Mouse (Mus musculus): ENCODE data around the gene Cep57l1. TPM values are rescaled to one million over a fixed set of nuclear protein-coding genes. Genes with fewer than 3 reads are reported as not detected.
"Not testable (repeated sequence)": the region's sequence is repeated elsewhere in the genome, so short reads cannot be mapped to it uniquely, and the experiment has no call there.

The Cep57l1 gene
- polyA plus RNA-seq, 1 experiment from 2014 or later, result 21.1 TPM

DNA sequence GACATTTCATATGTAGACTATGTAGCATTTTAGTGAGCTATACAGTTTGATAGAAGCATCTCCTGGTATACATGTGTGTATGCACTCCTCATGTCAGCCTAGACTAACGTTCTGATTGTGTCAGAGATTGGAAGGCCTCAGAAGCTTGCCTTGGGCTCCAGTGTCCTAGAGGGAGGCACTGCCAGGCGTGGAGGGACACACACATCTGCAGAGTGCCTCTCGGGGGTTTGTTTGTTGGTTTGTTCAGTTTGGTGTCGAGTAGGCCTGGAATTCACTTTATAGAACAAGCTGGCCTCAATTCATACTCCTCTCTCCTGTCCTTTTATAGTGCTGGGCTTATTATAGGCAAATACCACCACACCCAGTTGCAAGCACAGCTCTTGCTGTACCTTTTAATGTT, 16.3 kb upstream of the Cep57l1 start:
- Histone ChIP-seq H3K27me3 (no peaks in the 10 kb centered on the region), H3K4me2 (replicated peaks) (no peak overlapping the region), H3K36me3 (no peaks in the 10 kb centered on the region), H3K4me3 (no peak overlapping the region), H3K27ac (replicated peaks) (no peak overlapping the region), H3K9ac (replicated peaks) (no peak overlapping the region), H3K9me3 (no peaks in the 10 kb centered on the region), H3K4me1 (no peaks in the 10 kb centered on the region)
- WGBS, result 91% methylated on average over 4 of the region's 4 CpGs
- no peak for ATAC-seq (ENCODE audit: low FRiP score, low read depth)

DNA sequence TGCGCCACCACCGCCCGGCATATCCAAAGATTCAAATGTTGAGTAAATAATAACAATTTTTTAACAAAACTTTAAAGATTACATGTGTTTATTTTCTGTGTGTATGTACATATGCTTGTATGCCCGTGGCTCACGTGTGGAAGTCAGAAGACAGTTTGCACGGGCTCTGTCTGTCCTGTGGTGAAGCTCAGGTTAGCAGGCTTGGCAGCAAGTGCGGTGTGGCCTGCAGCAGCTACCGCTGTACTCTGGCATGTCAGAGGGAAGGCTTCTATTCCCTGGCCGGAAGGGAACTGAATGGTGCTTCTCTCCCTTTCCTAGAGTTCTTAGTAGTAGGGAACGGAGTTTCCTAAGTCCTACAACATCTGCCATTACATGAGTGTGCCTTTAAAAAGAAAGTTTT, 15.4 kb upstream of the Cep57l1 start:
- H3K27ac ChIP-seq (replicated peaks), result no peak overlapping the region
- no peak overlapping the region for H3K4me2 ChIP-seq (replicated peaks)
- H3K9me3 ChIP-seq, result no peaks in the 10 kb centered on the region
- no peak overlapping the region for H3K4me3 ChIP-seq
- H3K27me3 ChIP-seq, result no peaks in the 10 kb centered on the region
- H3K4me1 ChIP-seq, result no peaks in the 10 kb centered on the region
- ATAC-seq (ENCODE audit: low FRiP score, low read depth), result no peak
- no peak overlapping the region for H3K9ac ChIP-seq (replicated peaks)
- WGBS, result 88% methylated on average over 10 of the region's 10 CpGs
- H3K36me3 ChIP-seq, result no peaks in the 10 kb centered on the region

DNA sequence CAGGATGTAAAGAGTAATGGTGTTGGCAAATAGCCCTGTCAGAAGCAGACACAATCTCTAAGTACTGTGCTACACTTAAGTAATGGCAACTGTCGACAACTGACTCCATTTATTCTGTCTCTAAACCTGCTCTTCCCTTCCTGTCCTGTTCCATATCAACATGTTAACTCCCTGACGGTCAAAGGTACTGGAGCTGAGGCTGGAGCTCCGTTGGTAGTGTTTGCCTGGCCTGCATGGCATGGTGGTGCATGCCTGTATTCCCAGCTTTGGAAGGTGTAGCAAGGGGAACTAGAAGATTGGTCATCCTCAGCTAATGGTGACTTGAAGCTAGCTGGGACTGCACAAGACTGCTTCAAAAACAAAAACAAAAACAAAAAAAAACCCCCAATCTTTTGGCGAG, 14.2 kb upstream of the Cep57l1 start:
- H3K9ac ChIP-seq (replicated peaks), result no peak overlapping the region
- 89% methylated on average over 4 of the region's 4 CpGs for WGBS
- no peak overlapping the region for H3K27ac ChIP-seq (replicated peaks)
- H3K36me3 ChIP-seq, result no peaks in the 10 kb centered on the region
- no peak overlapping the region for H3K4me2 ChIP-seq (replicated peaks)
- H3K4me3 ChIP-seq, result no peak overlapping the region
- ATAC-seq (ENCODE audit: low FRiP score, low read depth), result no peak
- H3K4me1 ChIP-seq, result no peaks in the 10 kb centered on the region
- no peaks in the 10 kb centered on the region for H3K27me3 ChIP-seq
- no peaks in the 10 kb centered on the region for H3K9me3 ChIP-seq

DNA sequence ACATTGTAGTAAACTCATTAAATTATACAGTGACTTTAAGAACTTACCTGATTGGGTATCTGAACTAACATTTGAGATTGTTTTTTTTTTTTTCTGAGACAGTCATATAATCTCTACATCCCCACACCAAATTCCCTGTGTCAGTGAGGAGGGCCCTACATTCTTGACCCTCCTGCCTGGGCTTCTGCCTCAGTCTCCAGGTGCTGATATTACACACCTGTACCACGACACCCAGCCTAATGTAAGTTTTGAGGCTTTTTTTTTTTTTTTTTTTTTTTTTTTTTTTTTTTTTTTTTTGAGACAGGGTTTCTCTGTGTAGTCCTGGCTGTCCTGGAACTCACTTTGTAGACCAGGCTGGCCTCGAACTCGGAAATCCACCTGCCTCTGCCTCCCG, 13.6 kb upstream of the Cep57l1 start:
- 93% methylated on average over 4 of the region's 4 CpGs for WGBS
- not testable (repeated sequence) for H3K27me3 ChIP-seq; H3K9ac ChIP-seq (replicated peaks); H3K9me3 ChIP-seq; H3K4me2 ChIP-seq (replicated peaks); ATAC-seq (ENCODE audit: low FRiP score, low read depth); H3K4me3 ChIP-seq; H3K4me1 ChIP-seq; H3K27ac ChIP-seq (replicated peaks); H3K36me3 ChIP-seq

DNA sequence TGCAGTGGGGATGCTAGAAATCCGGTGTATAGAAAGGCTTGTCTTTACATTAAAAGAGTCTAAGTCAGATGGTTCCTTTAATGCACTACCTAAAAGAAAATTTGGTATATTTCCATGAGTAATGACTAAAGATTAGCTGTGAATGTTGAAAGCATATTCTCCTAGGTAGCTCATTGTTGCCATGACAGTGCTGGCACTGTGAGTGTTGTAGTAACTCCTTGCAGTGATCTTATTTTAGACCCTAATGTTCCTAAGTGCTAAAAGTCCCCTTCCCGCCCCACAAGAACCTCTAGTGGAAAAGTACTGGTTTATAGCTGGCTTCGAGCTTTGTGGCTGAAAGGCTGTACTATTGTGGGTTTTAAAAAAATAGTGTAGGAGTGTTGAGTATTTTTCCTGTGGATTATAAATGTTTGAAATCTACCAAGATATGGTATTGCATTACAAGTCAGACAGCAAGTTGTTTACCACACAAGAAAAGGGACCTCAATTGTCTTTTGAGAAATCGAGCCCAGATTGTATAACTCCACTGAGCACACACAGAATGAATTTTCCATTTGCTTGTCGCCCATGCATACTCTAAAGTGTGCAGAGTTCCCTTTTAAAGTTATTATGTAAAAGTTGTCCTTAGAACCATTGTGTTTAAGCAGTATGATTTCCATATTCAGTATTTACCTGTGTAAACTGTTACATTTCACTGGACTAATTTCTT, 13.1 kb upstream of the Cep57l1 start:
- Histone ChIP-seq H3K27ac (replicated peaks) (no peak overlapping the region), H3K4me1 (no peaks in the 10 kb centered on the region), H3K4me2 (replicated peaks) (no peak overlapping the region), H3K9ac (replicated peaks) (no peak overlapping the region), H3K27me3 (no peaks in the 10 kb centered on the region), H3K36me3 (no peaks in the 10 kb centered on the region), H3K9me3 (no peaks in the 10 kb centered on the region), H3K4me3 (no peak overlapping the region)
- WGBS, result 90% methylated on average over 5 of the region's 5 CpGs
- no peak for ATAC-seq (ENCODE audit: low FRiP score, low read depth)

DNA sequence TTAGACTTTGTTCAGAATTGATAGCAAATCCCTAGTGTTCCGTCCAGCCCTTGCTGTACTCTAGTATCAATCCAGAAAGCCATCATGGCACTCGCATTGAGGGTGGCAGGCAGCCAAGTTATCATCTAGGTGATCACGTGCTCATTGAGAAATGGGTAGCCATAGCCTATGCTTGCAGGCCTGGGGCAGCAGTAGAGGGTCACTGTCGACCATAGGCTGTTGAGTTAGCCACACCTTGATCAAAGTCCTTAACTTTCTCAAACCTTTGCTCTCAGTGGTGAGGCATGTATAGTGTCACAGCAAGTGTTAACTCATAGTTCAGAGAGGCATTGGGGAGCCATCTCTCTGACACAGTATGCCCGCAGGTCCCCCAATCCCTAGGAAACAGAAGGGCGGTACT, 11.5 kb upstream of the Cep57l1 start:
- ATAC-seq (ENCODE audit: low FRiP score, low read depth), result no peak
- Histone ChIP-seq H3K9ac (replicated peaks) (no peak overlapping the region), H3K27ac (replicated peaks) (no peak overlapping the region), H3K4me2 (replicated peaks) (no peak overlapping the region), H3K4me1 (no peaks in the 10 kb centered on the region), H3K4me3 (no peak overlapping the region), H3K36me3 (no peaks in the 10 kb centered on the region), H3K9me3 (no peaks in the 10 kb centered on the region), H3K27me3 (no peaks in the 10 kb centered on the region)
- 96% methylated on average over 6 of the region's 6 CpGs for WGBS

DNA sequence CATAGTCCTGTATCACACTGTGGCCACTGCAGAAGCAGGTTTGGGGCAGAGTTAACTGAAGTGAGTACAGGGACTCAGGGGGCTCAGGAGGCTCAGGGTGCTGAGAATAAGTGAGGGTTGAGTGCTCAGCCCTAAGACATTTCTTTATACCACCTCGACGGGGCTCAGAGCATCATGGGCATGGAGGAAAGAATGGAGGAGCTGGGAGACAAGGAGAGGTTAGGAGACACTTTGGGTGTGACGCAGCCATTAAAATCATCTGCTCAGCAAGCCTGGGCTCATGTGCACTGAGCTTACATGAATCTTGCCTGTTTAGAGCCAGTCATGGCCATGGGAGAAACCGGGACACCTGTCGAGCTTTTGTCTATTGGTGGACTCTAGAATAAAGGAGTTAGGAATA, 10.7 kb upstream of the Cep57l1 start:
- no peak for ATAC-seq (ENCODE audit: low FRiP score, low read depth)

DNA sequence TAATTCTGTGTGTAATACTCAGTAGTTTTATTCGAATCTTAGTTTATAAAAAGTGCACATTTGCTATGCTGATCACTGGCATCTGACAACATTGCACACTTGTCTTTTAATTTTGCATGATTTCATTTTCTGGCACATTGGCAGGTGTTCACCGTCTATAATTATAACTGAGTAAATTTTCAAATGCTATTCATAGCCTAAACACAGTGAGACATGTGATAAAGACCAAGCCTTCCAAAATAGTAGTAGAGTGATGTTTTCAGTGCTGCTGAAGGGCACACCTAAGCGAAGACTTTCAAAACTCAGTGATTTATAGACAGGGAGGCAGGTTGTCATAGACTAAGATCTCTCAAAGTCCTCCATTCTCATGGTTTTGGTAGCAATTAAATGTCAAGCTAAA, 9.6 kb upstream of the Cep57l1 start:
- ATAC-seq (ENCODE audit: low FRiP score, low read depth), result no peak
- 94% methylated on average over 3 of the region's 3 CpGs for WGBS
- no peak overlapping the region for H3K4me2 ChIP-seq (replicated peaks)

More for the DNA sequence above, 10.7 kb upstream of the Cep57l1 start:
- Histone ChIP-seq H3K9ac (replicated peaks) (no peak overlapping the region), H3K36me3 (no peaks in the 10 kb centered on the region), H3K27ac (replicated peaks) (no peak overlapping the region), H3K4me2 (replicated peaks) (no peak overlapping the region), H3K9me3 (no peaks in the 10 kb centered on the region), H3K4me3 (no peak overlapping the region), H3K4me1 (no peaks in the 10 kb centered on the region), H3K27me3 (no peaks in the 10 kb centered on the region)
- 84% methylated on average over 5 of the region's 5 CpGs for WGBS

DNA sequence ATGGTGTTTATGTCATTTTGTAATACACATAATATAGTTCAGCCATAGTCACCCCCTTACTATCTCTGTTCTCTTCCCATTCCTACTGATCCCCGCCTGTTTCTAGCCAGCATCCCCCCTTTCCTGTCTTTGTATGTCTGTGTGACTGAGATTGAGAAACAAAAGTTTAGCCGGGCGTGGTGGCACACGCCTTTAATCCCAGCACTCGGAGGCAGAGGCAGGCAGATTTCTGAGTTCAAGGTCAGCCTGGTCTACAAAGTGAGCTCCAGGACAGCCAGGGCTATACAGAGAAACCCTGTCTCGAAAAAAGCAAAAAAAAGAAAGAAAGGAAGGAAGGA, 9.0 kb upstream of the Cep57l1 start:
- not testable (repeated sequence) for H3K4me3 ChIP-seq; H3K9me3 ChIP-seq; H3K9ac ChIP-seq (replicated peaks); H3K36me3 ChIP-seq; H3K4me1 ChIP-seq; ATAC-seq (ENCODE audit: low FRiP score, low read depth); H3K4me2 ChIP-seq (replicated peaks); H3K27ac ChIP-seq (replicated peaks); H3K27me3 ChIP-seq
- WGBS, result 95% methylated on average over 6 of the region's 6 CpGs

More for the DNA sequence above, 9.6 kb upstream of the Cep57l1 start:
- no peak overlapping the region for H3K27ac ChIP-seq (replicated peaks)
- no peak overlapping the region for H3K9ac ChIP-seq (replicated peaks)
- no peaks in the 10 kb centered on the region for H3K9me3 ChIP-seq
- no peaks in the 10 kb centered on the region for H3K27me3 ChIP-seq
- H3K4me3 ChIP-seq, result no peak overlapping the region
- H3K36me3 ChIP-seq, result no peaks in the 10 kb centered on the region
- H3K4me1 ChIP-seq, result peaks cover 3% of the 10 kb centered on the region; the same call in 1 of the 2 replicates

DNA sequence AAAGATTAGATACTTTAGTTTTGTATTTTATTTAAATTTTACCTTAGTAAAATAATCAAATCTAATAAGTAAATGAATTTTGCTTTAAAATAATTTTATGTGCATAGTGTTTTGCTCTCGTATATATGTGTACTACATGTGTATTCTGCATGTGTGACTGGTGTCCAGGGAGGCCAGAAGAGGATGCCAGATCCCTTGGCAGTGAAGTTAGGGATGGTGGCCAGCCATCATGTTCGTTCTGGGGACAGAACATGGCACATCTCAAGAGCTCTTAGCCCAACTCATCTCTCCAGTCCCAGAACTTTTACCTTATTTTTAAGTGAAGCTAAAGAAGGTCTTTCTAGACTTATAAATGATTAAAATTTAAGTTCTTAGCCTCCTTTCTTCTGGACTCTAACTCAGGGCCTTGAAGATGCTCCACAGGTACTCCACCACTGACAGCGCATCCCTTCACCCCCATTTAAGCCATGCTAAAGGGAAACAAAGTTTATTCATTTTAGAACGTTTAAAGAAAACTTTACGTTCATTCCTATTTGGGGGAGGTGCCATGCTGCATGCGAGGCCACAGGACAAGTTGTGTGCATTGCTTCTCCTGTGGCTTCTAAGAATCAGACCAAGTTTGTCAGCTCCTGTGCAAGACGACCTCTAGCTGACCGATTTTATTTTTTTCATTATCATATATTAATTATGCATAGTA, 8.5 kb upstream of the Cep57l1 start:
- ATAC-seq (ENCODE audit: low FRiP score, low read depth), result no peak
- 88% methylated on average over 8 of the region's 8 CpGs for WGBS
- Histone ChIP-seq H3K9ac (replicated peaks) (no peak overlapping the region), H3K27ac (replicated peaks) (no peak overlapping the region), H3K4me2 (replicated peaks) (no peak overlapping the region), H3K27me3 (no peaks in the 10 kb centered on the region), H3K36me3 (no peaks in the 10 kb centered on the region), H3K9me3 (no peaks in the 10 kb centered on the region), H3K4me3 (no peak overlapping the region), H3K4me1 (peaks cover 12% of the 10 kb centered on the region)

DNA sequence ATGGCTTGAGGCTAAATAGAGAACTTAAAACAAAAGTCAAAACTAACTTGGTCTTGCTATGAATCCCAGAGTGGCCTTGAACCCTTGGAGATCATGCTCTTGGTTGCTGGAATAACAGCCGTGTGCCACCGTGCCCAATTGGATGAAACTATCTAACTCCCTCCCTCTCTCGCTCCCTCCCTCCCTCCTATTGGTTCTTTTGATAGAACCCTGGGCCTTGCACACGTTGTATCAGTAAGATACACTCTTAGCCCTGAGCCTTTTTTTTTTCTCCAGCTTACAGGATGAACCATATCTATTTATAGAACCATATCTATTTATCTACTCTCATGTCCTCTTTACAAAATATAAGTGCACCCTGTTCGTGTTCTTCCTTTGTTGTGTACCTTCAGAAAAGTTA, 6.8 kb upstream of the Cep57l1 start:
- 86% methylated on average over 5 of the region's 5 CpGs for WGBS
- Histone ChIP-seq H3K27me3 (no peaks in the 10 kb centered on the region), H3K4me2 (replicated peaks) (no peak overlapping the region), H3K36me3 (no peaks in the 10 kb centered on the region), H3K9ac (replicated peaks) (no peak overlapping the region), H3K27ac (replicated peaks) (no peak overlapping the region), H3K4me3 (no peak overlapping the region), H3K9me3 (no peaks in the 10 kb centered on the region), H3K4me1 (peaks cover 27% of the 10 kb centered on the region)
- ATAC-seq (ENCODE audit: low FRiP score, low read depth), result no peak

DNA sequence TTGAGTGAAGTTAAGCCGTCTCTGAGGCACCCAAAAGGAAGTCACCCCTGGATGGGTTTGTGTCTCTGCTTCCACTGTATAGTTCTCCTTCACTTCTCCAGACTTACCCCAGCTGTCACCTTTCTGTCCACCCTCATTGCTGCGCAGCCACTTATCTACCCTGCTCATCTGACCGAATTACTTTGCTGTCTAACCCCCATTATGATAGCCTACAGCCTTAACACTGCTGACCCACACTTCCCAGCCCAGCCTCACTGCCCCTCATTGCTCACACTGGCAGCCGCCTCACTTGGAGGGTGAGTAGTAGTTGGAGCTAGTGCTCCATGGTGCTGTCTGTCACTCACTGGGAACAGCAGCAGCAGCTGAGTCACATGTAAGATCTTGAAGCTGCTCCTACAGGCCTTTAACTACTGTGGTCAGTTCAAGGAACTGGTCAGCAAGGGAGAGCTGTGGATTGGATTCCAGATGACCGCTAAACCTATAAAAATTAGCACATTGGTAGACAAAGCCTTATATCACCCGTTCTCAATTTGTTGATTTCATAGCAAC, 4.7 kb upstream of the Cep57l1 start:
- no peak overlapping the region for H3K27ac ChIP-seq (replicated peaks)
- 87% methylated on average over 6 of the region's 6 CpGs for WGBS
- no peaks in the 10 kb centered on the region for H3K36me3 ChIP-seq
- no peaks in the 10 kb centered on the region for H3K9me3 ChIP-seq
- H3K9ac ChIP-seq (replicated peaks), result no peak overlapping the region
- no peak overlapping the region for H3K4me3 ChIP-seq
- ATAC-seq (ENCODE audit: low FRiP score, low read depth), result no peak
- H3K4me1 ChIP-seq, result peaks cover 33% of the 10 kb centered on the region
- no peaks in the 10 kb centered on the region for H3K27me3 ChIP-seq
- H3K4me2 ChIP-seq (replicated peaks), result no peak overlapping the region

Measured in midbrain, embryonic 12.5 days (tissue).